Mouse (Mus musculus) urinary bladder, postnatal 14 days (tissue): Measurements from ENCODE around the gene Ncln.
A peak's percentile ranks its signal among the peaks of the same experiment; 100 is the strongest.

Experiments used
- DNase-seq: peaks from one replicate; pipeline ENCODE4 v3.0.0; 2021; ENCODE audit warnings: low spot score

Gene Ncln

DNA sequence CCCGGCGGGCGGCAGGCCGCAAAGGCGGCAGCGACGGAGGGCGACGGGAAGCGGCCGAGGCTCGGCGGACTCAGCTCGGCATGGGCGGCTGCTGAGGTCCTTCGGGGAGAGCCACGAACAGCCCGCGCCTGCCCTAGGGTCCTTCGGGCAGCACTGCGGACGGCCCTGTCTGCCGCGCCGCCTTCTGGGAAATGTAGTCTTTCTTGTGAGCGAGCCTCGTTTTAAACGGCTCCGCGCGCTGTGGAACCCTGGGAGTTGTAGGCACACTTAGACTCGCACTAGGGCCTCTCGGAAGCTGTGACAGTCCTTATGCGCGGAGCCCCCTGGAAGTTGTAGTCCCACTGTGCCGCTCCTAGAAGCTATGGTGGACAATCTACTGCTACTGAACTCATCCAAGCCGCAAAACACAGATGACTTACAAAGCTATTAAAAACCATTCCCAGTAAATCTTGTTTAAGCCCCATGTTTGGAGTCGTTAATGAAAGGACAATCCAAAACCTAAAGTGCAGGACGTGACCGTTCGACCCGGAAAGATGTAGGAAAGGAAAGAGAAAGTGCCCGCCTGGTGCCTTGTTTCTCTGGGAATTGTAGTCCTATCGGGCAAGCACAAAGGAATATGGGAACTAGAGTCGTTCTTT lies at the start of gene Ncln:
TSS of gene Ncln (minus strand) at position 129 of the 638 bp plus-strand sequence.
- DNase-seq: peak; percentile 99

DNA sequence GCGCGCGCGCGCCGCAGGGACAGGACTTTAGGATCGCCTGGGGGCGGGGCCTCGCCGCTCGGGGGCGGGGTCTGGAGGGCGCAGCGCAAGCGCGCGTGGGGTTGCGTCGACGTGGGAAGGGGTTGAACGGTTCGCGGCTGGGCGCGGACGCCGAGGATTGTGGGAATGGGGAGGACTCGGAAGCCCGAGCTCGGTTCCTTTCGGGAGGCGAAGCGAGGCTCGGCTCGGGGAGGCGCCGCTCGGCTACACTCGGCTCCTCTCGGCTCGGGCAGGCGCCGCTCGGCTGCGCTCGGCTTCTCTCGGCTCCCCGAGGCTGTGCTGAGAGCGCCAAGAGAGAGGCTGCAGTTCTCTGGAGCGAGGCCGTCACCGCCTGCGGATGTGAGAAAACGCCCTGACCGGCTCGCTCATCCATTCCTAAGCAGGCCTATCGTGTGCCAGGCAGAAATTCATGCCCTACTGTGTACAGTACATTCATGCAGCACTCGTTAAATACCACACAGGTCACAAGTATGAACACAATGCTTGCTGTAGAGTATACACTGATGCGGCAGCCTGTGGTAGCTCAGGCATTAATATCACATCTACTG lies 49.1 kb upstream of the Ncln start, which contains the start of gene Gna11:
TSS of gene Gna11 (minus strand) at position 30 of the 587 bp plus-strand sequence.
- DNase-seq: peak; percentile 100

DNA sequence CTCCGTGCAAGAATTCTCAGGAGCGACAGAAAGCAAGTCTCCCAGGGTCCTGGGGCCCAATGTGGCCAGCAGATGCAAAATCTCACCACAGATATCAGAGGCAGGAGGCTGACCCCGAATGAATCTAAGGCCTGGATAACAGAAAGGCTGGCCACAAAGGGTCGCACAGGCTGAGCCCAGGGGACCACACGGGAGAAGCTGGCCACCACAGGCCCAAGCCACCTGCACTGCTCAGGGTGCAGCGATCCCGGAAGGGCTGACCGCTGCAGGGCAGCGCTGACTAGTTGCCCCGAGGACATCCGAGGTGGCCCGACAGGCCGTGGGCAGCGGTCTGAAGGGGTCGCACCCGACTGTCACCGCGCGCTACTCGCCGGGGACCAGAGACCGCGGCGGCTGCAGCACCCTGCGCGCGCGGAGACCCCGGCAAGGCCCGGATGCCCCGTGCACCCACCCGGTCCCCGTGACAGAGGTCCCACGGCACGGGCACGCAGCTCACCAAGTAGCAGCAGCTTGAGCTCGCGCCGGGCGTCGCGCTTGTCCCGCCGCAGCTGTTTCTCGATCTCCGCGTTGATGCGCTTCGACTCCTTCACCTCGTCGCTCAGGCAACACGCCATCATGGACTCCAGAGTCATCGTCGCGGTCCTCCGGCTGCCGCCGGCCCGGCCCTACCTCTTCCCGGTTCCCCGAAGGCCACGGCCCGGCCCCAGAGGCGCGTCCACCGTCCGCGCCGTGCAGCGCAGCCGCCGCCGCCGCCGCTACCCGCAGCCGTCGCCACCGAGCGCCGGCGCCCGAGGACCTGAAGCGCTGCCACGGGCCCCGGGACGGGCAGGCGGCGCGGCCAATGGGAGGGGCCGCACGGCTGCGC lies 48.3 kb upstream of the Ncln start:
- DNase-seq: no peak

DNA sequence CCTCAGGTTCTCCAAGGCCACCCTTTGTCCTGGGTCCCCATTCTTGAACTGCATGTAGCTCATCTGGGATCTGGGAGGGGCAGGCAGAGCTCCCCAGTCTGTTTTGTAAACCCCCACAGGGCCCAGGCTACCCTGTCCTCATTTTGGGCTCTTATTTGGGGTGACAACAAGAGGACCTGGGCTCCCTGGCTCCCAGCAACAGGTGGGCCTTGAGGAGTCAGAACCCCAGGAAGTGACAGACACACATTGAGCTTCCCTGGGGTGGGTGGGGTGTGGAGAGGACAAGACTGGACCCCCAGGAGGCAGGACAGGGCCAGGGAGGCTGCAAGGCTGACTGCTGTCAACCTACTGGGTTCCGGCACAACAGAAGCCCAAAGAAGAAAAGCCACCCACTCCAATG lies 47.4 kb upstream of the Ncln start:
- no peak for DNase-seq

DNA sequence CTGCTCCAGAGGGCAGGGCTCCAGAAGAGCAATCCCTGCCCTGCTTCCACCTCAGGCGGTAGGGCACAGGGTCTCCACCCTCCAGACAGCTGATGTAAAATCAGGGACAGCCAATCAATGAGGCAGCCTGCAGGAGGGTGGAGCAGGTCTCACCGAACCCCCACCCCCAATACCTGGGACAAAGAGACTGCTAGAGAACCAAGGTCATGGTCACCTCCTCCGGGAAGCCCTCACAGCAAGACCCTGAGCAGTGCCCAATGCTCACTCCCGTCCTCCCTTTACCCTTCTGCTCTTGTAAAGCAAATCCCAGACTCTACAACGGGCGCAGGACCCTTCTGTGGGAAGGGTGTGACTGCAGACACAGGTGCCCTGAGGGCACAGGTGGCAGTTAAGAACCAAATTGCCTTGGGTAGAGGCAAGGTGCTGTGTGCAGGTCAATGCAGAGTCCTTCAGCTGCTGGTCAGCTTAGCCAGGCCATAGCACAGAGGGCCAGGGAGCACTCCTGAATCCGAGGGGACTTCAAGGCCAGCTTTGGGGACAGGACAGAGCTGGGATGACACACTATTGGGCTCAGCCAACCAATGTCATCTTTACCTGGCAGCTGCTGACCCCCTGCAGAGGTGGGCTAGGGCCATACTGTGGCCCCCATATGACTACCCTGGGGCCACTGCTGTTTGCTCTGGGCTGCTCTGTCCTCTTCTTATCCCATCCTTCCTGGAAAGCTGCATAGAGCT lies 46.7 kb upstream of the Ncln start:
- no peak for DNase-seq

DNA sequence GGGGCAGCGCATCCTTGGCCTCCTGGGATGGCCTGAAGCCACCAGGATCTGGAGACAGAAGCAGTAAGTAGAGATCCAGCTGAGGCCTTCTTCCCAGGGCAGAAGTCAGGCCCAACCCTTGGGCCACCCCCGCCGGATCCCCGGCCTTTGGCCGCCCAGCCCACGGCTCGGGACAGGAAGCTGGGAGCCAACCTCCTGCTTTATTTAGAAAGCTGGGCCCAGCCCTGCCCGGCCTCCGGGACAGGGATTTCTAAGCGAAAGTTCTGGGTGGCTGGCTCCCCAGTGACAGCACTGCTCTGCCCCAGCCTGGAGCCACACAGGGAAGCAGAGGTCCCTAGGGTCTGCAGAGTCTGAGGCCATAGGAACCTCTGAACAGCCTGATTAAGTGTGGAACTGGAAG lies 45.6 kb upstream of the Ncln start:
- DNase-seq: no peak

DNA sequence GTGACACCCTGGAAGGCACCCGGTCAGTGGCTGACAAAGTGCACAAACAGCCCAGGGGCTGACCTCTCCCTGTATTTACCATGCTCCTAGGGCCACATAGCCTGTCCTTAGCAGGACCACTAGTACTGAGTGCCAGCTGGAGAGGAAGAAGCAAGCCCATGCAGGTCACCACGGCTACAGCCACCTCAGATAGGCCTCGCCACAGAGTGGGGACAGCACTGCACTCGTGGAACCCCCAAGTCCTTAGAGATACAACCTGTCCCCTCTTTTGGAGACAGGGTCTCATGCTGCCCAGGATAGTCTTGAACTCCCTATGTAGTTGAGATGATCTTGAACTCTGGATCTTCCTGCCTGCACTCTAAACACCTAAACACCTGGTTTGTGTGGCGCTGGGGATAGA lies 45.2 kb upstream of the Ncln start:
- DNase-seq: no peak

DNA sequence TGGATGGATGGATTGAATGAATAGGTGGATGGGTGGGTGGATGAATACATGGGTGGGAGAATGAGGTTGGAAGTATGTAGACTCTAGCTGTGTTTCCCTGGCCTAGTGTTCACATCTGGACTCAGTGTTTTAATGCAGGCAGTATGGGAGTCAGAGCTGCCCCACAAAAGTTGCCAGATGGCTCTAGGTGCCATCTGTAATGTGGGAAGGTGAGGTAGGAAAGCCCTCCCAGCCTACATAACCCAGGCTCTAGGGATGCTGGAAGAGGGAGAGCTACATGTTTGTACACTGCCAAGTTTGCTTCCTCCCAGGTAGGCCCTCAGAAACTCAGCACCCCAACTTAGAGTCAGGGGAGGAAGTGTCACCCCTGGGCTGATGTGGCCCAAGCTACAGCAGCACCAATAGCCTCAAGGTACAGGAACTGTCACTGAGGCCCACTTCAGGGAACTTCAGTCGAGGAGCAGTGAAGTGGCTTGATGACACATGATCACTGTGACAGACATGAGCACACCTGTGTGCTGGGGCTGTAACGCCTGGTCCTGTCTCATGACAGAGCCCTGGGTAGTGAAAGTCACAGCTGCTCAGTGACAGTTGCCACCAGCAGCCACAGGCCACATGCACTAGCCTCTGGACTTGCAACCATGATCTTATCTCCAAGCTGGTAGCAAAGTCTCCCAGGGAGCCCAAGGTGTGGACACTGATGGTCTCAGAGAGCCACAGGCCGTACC lies 42.3 kb upstream of the Ncln start:
- DNase-seq: no peak

DNA sequence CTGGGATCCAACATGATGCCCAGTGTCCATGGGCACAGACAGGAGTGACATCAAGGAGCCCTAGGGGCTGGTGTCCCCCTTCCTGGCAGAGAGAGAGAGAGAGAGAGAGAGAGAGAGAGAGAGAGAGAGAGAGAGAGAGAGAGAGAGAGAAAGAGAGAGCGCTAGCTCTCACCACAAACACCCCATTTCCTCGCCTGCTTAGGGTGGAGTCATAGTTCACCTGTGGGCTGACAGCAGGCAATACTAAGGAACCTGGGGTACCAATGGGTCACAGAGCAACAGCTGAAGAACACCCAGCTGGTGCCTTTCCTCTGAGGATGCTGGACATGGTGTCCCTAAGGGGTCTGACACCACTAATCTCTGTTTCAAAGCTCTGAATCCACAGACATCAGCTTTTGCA lies 41.2 kb upstream of the Ncln start:
- no peak for DNase-seq

DNA sequence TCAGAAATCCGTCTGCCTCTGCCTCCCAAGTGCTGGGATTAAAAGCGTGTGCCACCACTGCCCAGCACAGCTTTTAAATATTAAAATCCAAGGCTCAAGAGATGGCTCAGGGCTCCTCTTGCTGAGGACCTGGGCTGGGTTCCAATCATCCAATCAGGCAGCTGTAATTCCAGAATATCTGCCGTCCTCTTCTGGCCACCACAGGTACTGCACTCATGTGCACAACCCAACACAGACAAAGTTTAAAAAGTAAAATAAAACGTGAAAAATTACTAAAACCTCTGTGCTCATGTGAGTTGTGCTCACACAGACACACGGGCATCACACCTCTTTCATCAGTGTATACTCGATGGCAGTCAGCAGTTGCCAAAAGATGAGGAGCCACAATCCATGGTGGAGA lies 40.5 kb upstream of the Ncln start:
- DNase-seq: no peak

DNA sequence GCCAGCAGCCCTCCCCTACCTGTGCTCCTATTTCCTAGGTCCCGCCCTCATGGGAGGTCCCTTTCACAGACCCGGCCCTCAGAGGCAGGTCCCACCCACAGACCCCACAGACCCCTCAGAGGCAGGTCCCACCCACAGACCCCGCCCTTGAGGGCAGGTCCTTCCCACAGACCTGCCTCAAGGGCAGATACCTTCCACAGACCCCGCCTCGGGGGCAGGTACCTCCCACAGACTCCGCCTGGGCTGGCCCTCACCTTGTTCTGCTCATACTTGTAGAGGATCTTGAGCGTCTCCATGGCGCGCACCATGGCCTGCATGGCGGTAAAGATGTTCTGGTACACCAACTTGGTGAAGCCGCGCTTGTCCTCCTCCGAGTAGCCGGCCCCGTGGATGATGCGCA lies 38.6 kb upstream of the Ncln start:
- DNase-seq: no peak

DNA sequence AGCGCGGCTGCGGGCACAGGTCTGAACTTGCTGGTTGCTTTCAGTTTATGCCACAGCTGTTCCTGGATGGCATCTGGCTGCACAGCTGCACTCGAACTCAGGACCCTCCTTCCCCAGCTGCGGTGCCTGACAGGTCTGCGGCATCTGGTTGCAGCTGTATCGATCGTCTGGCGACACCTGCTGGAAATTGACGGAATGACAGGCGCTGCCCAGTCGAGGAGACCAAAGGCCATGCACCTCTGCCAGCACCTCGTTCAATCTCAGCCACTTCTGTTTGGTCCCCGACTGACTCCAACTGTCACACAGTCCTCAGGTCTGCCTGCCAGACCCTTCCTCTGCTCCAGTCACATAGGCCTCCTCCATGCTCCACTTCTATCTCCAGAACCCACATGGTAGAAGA lies 30.6 kb upstream of the Ncln start:
- peak; percentile 85 for DNase-seq

DNA sequence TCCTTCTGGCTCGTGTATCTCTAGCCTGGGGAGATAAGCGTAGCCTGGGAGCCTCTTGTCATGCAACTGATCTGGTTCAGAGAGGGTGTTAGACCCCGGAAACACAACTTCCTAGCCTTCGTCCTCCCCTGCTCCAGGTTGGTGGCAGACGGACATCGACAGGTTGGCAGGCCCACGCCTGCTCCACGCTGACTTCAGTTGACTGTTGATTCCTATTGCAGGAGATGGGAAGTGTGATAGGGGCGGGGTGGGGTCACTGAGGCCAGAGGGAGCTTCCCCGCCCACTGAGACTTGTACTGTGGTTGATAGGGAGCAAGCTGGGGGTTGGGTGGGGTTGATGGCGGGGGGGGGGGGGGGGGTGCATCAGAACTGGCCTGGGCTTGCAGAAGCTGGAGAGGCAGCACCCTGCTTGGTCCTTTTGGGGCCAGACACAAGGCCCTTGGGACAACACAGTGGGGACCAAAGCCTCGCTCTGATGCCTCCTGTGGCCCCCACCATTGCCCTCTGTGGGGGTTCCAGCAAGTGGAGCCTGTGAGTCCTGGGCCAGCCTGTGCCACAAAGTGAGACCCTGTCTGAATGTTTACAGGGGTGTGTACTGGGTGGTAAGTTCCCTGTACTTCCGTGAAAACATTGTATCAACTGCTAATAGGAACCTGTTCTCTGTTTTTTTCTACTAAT lies 29.0 kb upstream of the Ncln start:
- peak; percentile 74 for DNase-seq

DNA sequence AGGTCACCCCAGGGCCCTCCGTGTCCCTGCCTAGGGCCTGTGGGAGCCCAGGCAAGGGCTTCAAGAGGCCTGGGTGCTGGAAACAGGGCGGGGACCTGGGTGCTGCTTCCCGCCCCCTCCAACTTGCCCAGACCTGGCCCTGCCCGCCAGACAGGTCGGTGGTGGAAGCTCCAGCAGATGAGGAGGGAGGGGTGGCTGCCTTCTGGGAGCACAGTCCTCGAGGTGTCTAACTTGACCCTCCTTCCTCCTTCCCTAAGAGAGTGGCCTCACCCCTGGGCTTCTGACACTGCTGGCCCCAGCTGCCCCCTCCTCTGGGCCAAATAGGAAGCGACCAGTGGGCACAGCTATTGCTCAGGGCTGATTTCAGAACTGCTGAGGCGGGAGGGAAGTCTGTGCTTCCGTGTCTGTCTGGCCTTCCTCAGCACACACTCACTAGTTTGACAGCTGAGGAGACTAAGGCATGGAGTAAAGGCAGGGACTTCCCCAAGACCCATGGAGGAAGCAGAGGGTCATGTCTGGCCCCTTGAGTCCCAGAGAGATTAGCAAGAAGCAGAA lies 27.9 kb upstream of the Ncln start, which contains the start of gene Gna15:
TSS of gene Gna15 (minus strand) at position 175 of the 555 bp plus-strand sequence.
- peak; percentile 77 for DNase-seq

DNA sequence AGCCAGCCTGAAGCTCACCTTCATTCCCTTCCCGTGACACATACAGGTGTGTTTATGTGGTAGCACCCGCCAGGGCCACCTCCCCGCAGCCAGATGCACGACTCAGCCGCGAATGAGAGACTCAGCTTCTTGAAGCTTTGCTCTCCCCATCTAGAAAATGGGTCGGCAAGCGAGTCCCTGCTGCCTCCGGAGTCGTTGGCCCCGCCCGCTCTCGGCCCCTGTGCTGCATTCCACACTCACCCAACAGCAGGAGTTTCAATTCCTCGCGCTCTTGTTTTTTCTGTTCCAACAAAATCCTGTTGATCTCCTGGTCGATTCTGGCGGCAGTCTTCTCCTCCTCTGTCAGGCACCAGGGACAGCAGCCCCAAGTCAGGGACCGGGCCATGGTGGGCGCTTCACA lies 27.4 kb upstream of the Ncln start:
- DNase-seq: peak; percentile 32

DNA sequence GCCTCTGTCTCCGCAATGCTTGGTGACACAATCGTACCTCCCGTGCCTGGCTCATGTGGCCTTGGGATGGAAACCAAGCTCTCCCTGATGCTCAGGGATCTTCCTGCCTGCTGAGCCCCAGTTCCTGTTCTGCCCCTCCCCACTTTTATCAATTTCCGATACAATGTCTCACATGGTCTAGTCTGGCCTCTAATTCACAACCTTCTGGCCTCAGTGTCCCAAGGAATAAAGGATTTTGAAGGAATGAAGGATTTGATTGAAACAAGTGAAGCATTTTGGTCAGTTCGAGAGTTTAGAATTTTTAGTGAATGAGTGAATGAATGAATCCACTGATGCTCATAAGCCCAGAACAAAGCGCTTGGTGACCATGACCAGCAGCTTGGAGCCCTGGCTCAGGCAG lies 26.9 kb upstream of the Ncln start:
- DNase-seq: no peak

DNA sequence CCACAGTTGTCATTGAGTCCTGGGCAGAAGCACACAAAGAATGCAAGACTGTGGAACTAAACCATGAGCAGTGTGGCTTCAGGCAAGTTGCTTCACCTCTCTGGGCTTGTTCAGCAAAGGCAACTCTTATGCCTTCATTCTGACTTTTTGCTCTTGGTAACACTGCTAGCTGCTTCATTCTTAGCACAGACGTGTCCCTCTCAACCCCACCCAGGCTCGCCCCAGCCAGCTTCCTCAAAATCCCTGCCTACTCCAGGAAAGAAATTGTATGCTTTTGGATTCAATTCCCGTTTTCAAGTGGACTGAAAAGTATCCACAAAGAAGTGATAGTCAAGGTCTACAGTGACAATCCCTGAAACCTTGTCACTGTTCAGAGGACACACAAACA lies 23.8 kb upstream of the Ncln start:
- DNase-seq: no peak

DNA sequence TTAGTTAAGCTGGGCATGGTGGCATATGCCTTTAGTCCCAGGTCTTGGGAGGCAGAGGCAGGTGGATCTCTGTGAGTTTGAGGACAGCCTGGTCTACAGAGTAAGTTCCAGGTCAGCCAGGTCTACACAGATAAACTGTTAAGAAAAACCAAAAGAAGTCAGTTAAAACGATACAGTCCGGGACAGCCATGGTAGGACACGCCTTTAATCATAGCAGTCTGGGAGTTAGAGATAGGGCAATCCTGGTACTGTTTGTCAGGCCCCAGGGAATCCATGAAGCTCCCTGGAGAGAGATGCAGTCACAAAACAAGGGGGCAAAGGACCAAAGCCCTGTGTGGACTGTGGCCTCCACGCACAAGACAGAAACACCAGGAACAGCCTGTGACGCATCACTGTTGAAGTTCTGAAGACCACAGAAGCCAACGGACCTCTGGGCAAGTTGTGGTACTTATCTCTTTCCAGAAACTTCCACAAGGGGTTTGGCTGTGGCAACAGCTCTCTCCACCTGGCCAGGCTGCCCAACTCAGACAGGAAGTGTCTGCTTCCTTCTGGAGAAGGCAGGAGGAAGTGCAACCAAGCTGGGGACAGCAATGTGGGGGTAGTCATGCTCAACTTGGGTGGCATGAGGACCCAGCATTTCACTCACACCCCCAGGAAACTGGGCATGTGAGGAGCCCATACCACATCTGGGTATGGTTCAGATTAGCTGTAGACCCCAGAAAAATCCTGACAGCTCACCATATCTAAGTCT lies 23.2 kb upstream of the Ncln start:
- DNase-seq: no peak

DNA sequence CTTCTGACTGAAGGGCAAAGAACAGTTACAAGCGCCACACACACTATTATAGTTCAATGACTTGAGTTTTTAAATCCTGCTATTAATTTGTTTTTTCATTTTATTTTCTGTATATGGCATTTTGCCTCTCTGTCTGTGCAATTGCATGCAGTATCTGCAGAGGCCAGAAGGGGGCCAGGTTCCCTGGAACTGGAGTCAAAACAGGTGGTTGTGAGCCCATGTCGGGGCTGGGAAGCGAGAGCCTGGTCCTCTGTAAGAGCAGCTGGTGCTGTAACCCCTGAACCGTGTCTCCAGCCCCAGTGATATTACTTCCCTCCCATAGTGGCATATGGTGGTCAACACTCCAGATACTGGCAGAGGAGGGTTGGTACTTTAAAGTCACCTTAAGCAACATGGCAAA lies 22.4 kb upstream of the Ncln start:
- DNase-seq: peak; percentile 78

DNA sequence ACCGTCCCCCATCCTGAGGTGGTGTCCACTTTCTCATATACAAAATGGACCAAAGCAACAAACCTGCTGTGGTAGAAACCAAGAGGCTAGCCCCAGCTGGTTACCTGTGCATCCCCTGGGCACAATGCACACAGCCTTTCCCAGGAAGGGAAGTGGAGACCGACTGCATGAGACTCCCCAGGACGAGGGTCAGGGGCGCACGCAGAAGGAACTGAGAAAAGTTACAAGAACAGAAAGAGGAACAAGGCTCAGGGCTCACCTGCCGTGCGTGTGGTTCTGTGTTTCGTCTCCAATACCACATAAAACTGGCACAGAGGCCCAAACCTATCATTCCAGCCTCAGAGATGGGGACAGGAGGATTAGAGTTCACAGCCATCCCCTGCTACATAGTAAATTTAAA lies 21.0 kb upstream of the Ncln start:
- no peak for DNase-seq
